Mouse (Mus musculus) neural tube, embryonic 11.5 days (tissue): Measurements from ENCODE around the gene D630036H23Rik. TPM values are rescaled to one million over a fixed set of nuclear protein-coding genes. Genes with fewer than 3 reads are reported as not detected.

Experiments
- polyA plus RNA-seq: library from polyadenylated mRNA; unstranded; fragments of >200 nt; fragmentation: Nextera tagmentation; extraction: Ambion mirVana; gene quantifications from 2 replicates; pipeline ENCODE4 v1.2.1, GENCODE M21; 2014

Gene D630036H23Rik
- polyA plus RNA-seq, 1 experiment from 2014 or later = 1.2 TPM

Other genes starting within 250 kb of the D630036H23Rik start
- 23.1 and 29.1 TPM in 2 replicates for gene Ankmy2, start 225.1 kb downstream of the D630036H23Rik start, polyA plus RNA-seq
- 291 and 303 TPM in 2 replicates for gene Bzw2, start 224.1 kb downstream of the D630036H23Rik start, polyA plus RNA-seq
- not detected in 2 replicates for gene Lrrc72, start 128.8 kb downstream of the D630036H23Rik start, polyA plus RNA-seq
- 4.8 and 5.3 TPM in 2 replicates for gene Sostdc1, start 68.0 kb downstream of the D630036H23Rik start, polyA plus RNA-seq
- gene Ispd, start 731 bp downstream of the D630036H23Rik start, polyA plus RNA-seq = 10.6 and 12.7 TPM in 2 replicates